In genomic region chr11:78771751-78772283, GRCm38 (mm10) we compare ENCODE assay signal across 9 mouse cellular contexts. TPM values are rescaled to one million over a fixed set of nuclear protein-coding genes. Genes with fewer than 3 reads are reported as not detected.
A peak's percentile ranks its signal among the peaks of the same experiment; 100 is the strongest.
DNase-seq lines count a peak whose midpoint lies in the region; ATAC-seq and TF ChIP-seq lines count a peak whose summit lies in the region.
"Had no signal": no experiment of that assay in that cellular context is flagged by ENCODE, and none has a peak within 500 bp of the region (broad histone marks: within the 10 kb centered on the region; RNA-seq: fewer than 3 reads in every experiment).

No protein-coding gene starts in this region.

- 63% methylated on average over 11 of the region's 11 CpGs for WGBS in forebrain, postnatal 0 days
- WGBS in forebrain, embryonic 10.5 days: 70% methylated on average over 11 of the region's 11 CpGs
- WGBS in limb, embryonic 10.5 days: 59% methylated on average over 11 of the region's 11 CpGs

- no peak overlapping the region for H3K4me3 ChIP-seq in forebrain, postnatal 0 days (ENCODE audit: low read depth, low read length)
- no peak overlapping the region for H3K4me3 ChIP-seq in forebrain, embryonic 10.5 days
- no peak overlapping the region for H3K4me3 ChIP-seq in limb, embryonic 10.5 days
- H3K4me3 ChIP-seq: limb, embryonic 12.5 days had no signal

- DNase-seq in forebrain, postnatal 0 days: peak; percentile 26
- DNase-seq in forebrain, embryonic 10.5 days (ENCODE audit: extremely low spot score, low spot score): no peak
- DNase-seq in c-Kit-positive CD71-positive TER-119-negative erythroid progenitor cells, embryonic 14.5 days (ENCODE audit: low read depth): peak; percentile 17
- DNase-seq in left cerebral cortex, adult 8-10 months (ENCODE audit: low spot score in 2 of 2): peak; percentile 59 to 95
- peak; percentile 24 to 36 for DNase-seq in natural killer cell, adult 2 months (ENCODE audit: low spot score in 2 of 2)
- DNase-seq in limb, embryonic 10.5 days (ENCODE audit: low spot score): no peak
- DNase-seq in testis, postnatal 14 days (ENCODE audit: low spot score): no peak
- no peak for DNase-seq in urinary bladder, postnatal 14 days (ENCODE audit: low spot score)

- no peaks in the 10 kb centered on the region for H3K27me3 ChIP-seq in forebrain, postnatal 0 days (ENCODE audit: insufficient read depth, low read length)
- H3K27me3 ChIP-seq in forebrain, embryonic 10.5 days (ENCODE audit: poor library complexity, severe bottlenecking): no peaks in the 10 kb centered on the region
- no peaks in the 10 kb centered on the region for H3K27me3 ChIP-seq in limb, embryonic 10.5 days (ENCODE audit: low read depth, poor library complexity, severe bottlenecking)
- H3K27me3 ChIP-seq: limb, embryonic 12.5 days had no signal

- H3K9me3 ChIP-seq in forebrain, postnatal 0 days (ENCODE audit: low read length): no peaks in the 10 kb centered on the region
- H3K9me3 ChIP-seq in forebrain, embryonic 10.5 days: no peaks in the 10 kb centered on the region
- no peaks in the 10 kb centered on the region for H3K9me3 ChIP-seq in limb, embryonic 10.5 days (replicated peaks)
- H3K9me3 ChIP-seq: limb, embryonic 12.5 days had no signal

- H3K36me3 ChIP-seq in forebrain, postnatal 0 days (ENCODE audit: insufficient read depth): no peaks in the 10 kb centered on the region
- no peaks in the 10 kb centered on the region for H3K36me3 ChIP-seq in forebrain, embryonic 10.5 days (replicated peaks)
- no peaks in the 10 kb centered on the region for H3K36me3 ChIP-seq in limb, embryonic 10.5 days
- H3K36me3 ChIP-seq: limb, embryonic 12.5 days had no signal

- H3K9ac ChIP-seq in forebrain, postnatal 0 days: no peak overlapping the region
- H3K9ac ChIP-seq: limb, embryonic 12.5 days had no signal

- peak; percentile 50 for ATAC-seq in forebrain, postnatal 0 days

- no peak overlapping the region for H3K4me2 ChIP-seq in forebrain, postnatal 0 days (ENCODE audit: low read depth)
- H3K4me2 ChIP-seq: limb, embryonic 12.5 days had no signal

- H3K4me1 ChIP-seq in forebrain, postnatal 0 days (ENCODE audit: insufficient read depth): no peaks in the 10 kb centered on the region
- peaks cover 22% of the 10 kb centered on the region for H3K4me1 ChIP-seq in forebrain, embryonic 10.5 days
- H3K4me1 ChIP-seq in limb, embryonic 10.5 days: peaks cover 19% of the 10 kb centered on the region
- H3K4me1 ChIP-seq: limb, embryonic 12.5 days had no signal

- TF ChIP-seq CTCF in forebrain, postnatal 0 days (IDR thresholded peaks at IDR 0.05; ENCODE audit: low read depth): no peak

- H3K27ac ChIP-seq in forebrain, postnatal 0 days (ENCODE audit: low read depth, low read length): no peak overlapping the region
- no peak overlapping the region for H3K27ac ChIP-seq in forebrain, embryonic 10.5 days
- H3K27ac ChIP-seq in limb, embryonic 10.5 days: no peak overlapping the region
- H3K27ac ChIP-seq: limb, embryonic 12.5 days had no signal

RNA-seq across cellular contexts. Expression of gene Ccnq, which starts 20.3 kb away (rescaled TPM):
- 28.3 and 30.7 TPM in 2 replicates for total RNA-seq in forebrain, postnatal 0 days (2014; rRNA removed)
- polyA plus RNA-seq in forebrain, postnatal 0 days (2015; fragmentation: Nextera tagmentation; extraction: Ambion mirVana): 31.8 and 33.1 TPM in 2 replicates
- polyA plus RNA-seq in forebrain, embryonic 10.5 days (2016; fragmentation: Nextera tagmentation; extraction: Ambion mirVana): 40.1 and 40.8 TPM in 2 replicates
- 10 to 100 TPM; 17.3 to 23.0 (median 21.9) TPM for total RNA-seq in left cerebral cortex, adult 8-10 months (2022)
- 36.4 and 37.2 TPM in 2 replicates for polyA plus RNA-seq in limb, embryonic 10.5 days (2016; fragmentation: Nextera tagmentation; extraction: Ambion mirVana)

RNA-seq across cellular contexts. Expression of gene Lyrm9, which starts 54.6 kb away (rescaled TPM):
- total RNA-seq in forebrain, postnatal 0 days (2014; rRNA removed): 24.4 and 40.2 TPM in 2 replicates
- polyA plus RNA-seq in forebrain, postnatal 0 days (2015; fragmentation: Nextera tagmentation; extraction: Ambion mirVana): 37.8 and 41.5 TPM in 2 replicates
- 23.4 and 26.2 TPM in 2 replicates for polyA plus RNA-seq in forebrain, embryonic 10.5 days (2016; fragmentation: Nextera tagmentation; extraction: Ambion mirVana)
- 10 to 100 TPM; 29.1 to 37.1 (median 31.8) TPM for total RNA-seq in left cerebral cortex, adult 8-10 months (2022)
- 13.9 and 17.8 TPM in 2 replicates for polyA plus RNA-seq in limb, embryonic 10.5 days (2016; fragmentation: Nextera tagmentation; extraction: Ambion mirVana)

Comparison
In these comparisons a context has a peak if more than half of its experiments do, and no peak if none do; other contexts are left out.
1. DNase-seq: peak in forebrain, postnatal 0 days (single experiment), c-Kit-positive CD71-positive TER-119-negative erythroid progenitor cells, embryonic 14.5 days (single experiment), left cerebral cortex, adult 8-10 months (2 of 2) and natural killer cell, adult 2 months (2 of 2); none in forebrain, embryonic 10.5 days (single experiment), limb, embryonic 10.5 days (single experiment), testis, postnatal 14 days (single experiment) and urinary bladder, postnatal 14 days (single experiment).